Mouse (Mus musculus) brain, embryonic 14.5 days (tissue): ENCODE data around the gene Slc22a4. TPM values are rescaled to one million over a fixed set of nuclear protein-coding genes. Genes with fewer than 3 reads are reported as not detected.
"Not testable (repeated sequence)": the region's sequence is repeated elsewhere in the genome, so short reads cannot be mapped to it uniquely, and the experiment has no call there.

ENCODE experiments used
- DNase-seq: peaks from one replicate; pipeline ENCODE4 v3.0.0-alpha.2; 2011; ENCODE audit warnings: low read depth
- CTCF ChIP-seq: fragments of 200-500 bp; IDR thresholded peaks from 2 replicates; pipeline ENCODE4 v1.5.1; 2012; ENCODE audit warnings: inconsistent platforms, mild to moderate bottlenecking, moderate library complexity, borderline replicate concordance; ENCODE audit not compliant: insufficient read depth, insufficient read length; ENCODE audit errors: extremely low read depth
- POLR2A ChIP-seq: fragments of 200-500 bp; IDR thresholded peaks from 2 replicates; pipeline ENCODE4 v1.6.1; 2012; ENCODE audit warnings: mild to moderate bottlenecking, inconsistent platforms, borderline replicate concordance; ENCODE audit not compliant: poor library complexity, insufficient read depth, insufficient read length, severe bottlenecking; ENCODE audit errors: extremely low read depth
- polyA plus RNA-seq: library from polyadenylated mRNA; depleted of rRNA; stranded (reverse); fragments of >200 nt; gene quantifications from 2 replicates; pipeline ENCODE4 v1.2.3, GENCODE M21; 2012; rRNA removed

The Slc22a4 gene
- polyA plus RNA-seq, 1 experiment = 2.2 TPM

GRCm38 (mm10) chr11:53981396-53981795, 46.5 kb downstream of the Slc22a4 start:
- TF ChIP-seq POLR2A (no peak), CTCF (no peak)
- DNase-seq = no peak

GRCm38 (mm10) chr11:53979788-53980621, 47.9 kb downstream of the Slc22a4 start, which contains the start of gene Slc22a21:
Slc22a21 (minus strand) TSS chr11:53980332.
- DNase-seq = peak; percentile 85
- TF ChIP-seq POLR2A (no peak), CTCF (no peak)

GRCm38 (mm10) chr11:53979456-53979787, 48.5 kb downstream of the Slc22a4 start:
- not testable (repeated sequence) for DNase-seq

- no peak for DNase-seq
Observed at GRCm38 (mm10) chr11:53977672-53978071, 50.2 kb downstream of the Slc22a4 start.

GRCm38 (mm10) chr11:53975559-53975958, 52.3 kb downstream of the Slc22a4 start:
- no peak for TF ChIP-seq POLR2A
- TF ChIP-seq CTCF = no peak
- DNase-seq = no peak

More at GRCm38 (mm10) chr11:53977672-53978071, 50.2 kb downstream of the Slc22a4 start:
- TF ChIP-seq POLR2A (no peak), CTCF (no peak)

- TF ChIP-seq POLR2A = no peak
- peak; percentile 32; the same call in 1 of the 2 replicates for TF ChIP-seq CTCF
- peak; percentile 23 for DNase-seq
Observed at GRCm38 (mm10) chr11:53958984-53959383, 68.9 kb downstream of the Slc22a4 start.

- DNase-seq = not testable (repeated sequence)
- TF ChIP-seq CTCF = 0 out of 2 replicates have a peak, but pooled peaks have one; percentile 9
Observed at GRCm38 (mm10) chr11:53958176-53958575, 69.7 kb downstream of the Slc22a4 start.

GRCm38 (mm10) chr11:53956636-53957035, 71.3 kb downstream of the Slc22a4 start:
- no peak for TF ChIP-seq CTCF
- no peak for TF ChIP-seq POLR2A

GRCm38 (mm10) chr11:53954653-53955052, 73.2 kb downstream of the Slc22a4 start:
- DNase-seq = no peak
- TF ChIP-seq POLR2A = no peak
- TF ChIP-seq CTCF = no peak

More at GRCm38 (mm10) chr11:53956636-53957035, 71.3 kb downstream of the Slc22a4 start:
- DNase-seq = no peak

- not testable (repeated sequence) for DNase-seq
Observed at GRCm38 (mm10) chr11:53950133-53950532, 77.8 kb downstream of the Slc22a4 start.

Other genes with a start within 250 kb of the Slc22a4 start
- 0.11 and 0.15 TPM in 2 replicates for gene Gm12216, start 168.8 kb downstream of the Slc22a4 start, polyA plus RNA-seq
- gene Slc22a5, start 136.4 kb downstream of the Slc22a4 start, polyA plus RNA-seq = 12.7 and 14.9 TPM in 2 replicates
- gene Slc22a21, start 47.8 kb downstream of the Slc22a4 start, polyA plus RNA-seq = 2.3 and 3.7 TPM in 2 replicates
- 26.0 and 38.9 TPM in 2 replicates for gene Pdlim4, start 40.9 kb upstream of the Slc22a4 start, polyA plus RNA-seq
- 14.0 and 15.0 TPM in 2 replicates for gene P4ha2, start 72.0 kb upstream of the Slc22a4 start, polyA plus RNA-seq
- not detected in 2 replicates for gene Csf2, start 221.6 kb upstream of the Slc22a4 start, polyA plus RNA-seq
- not detected in 2 replicates for gene Il3, start 239.2 kb upstream of the Slc22a4 start, polyA plus RNA-seq